Mouse (Mus musculus): ENCODE measurements around the gene Dynlt3. TPM values are rescaled to one million over a fixed set of nuclear protein-coding genes. Genes with fewer than 3 reads are reported as not detected.
"Not testable (repeated sequence)": the region's sequence is repeated elsewhere in the genome, so short reads cannot be mapped to it uniquely, and the experiment has no call there.

Gene Dynlt3
- total RNA-seq (2021), result 117 and 134 TPM in 2 replicates
- long read RNA-seq, experiment 1, transcript Dynlt3-201 (5 exons, 2,176 nt), result major isoform, 90 of 110 reads
- long read RNA-seq, experiment 1, partial matches to known transcripts, result 3 of 110 reads
- long read RNA-seq, experiment 1, other reads (novel, unspliced or antisense), result 17 of 110 reads
- long read RNA-seq, experiment 2, transcript Dynlt3-201 (5 exons, 2,176 nt), result major isoform, 66 of 78 reads
- long read RNA-seq, experiment 2, partial matches to known transcripts, result 1 of 78 reads
- long read RNA-seq, experiment 2, other reads (novel, unspliced or antisense), result 10 of 78 reads

DNA sequence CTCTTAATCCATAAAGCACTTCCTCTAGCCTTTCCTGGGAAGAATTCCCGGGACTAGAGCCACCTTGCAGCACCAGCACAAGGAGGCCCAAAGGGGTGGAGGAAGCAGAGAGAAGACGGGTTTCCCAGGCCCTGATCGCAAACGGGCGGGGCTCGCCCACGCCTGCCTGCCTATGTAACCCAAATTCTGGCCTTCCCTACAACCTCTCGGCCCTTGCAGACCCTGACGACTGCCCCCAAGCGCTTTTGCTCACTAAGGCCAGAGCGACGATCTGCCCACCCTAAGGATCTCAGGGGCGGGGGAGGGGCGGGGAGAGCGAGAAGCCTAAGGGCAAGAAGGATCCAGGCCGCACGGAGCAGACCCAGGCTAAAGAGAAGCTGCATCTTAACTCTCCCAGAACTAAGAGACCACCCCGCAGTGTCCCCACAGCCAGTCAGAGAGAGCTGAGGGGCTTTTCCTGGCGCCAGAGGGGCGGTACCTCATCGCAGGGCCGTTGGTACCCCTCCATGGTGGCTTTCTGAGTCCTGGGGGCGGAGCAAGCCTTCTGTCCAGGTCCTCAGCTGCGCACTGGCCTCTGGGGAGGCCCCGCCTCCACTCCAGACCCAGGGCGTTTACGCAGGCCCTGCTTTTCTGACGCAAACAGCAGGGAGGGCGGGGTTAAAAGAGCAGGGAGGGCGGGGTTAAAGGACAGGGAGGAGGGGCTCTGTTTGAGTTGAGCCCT is at the start of gene Dynlt3:
Gene Dynlt3 (minus strand): TSS at position 613 of the 721 bp plus-strand sequence.
- DNase-seq, result peak; percentile 90

DNA sequence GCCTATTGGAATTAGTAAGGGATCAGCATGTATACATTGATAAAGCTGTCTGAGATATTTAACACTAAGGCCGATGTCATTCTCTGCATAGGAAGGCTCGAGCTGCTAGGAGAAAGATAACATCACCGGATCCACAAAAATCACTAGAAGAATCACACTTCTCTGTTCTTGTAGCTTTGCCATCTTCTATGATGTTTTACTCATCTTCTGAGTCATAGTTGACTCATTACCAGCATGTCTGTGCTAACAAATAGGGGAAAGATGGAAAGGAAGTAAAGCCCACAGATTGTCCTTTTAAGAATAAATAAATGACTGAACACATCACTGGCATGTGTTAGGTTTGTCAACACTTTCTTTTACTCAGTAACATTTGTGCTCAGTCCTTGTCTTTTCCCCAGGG is 37.0 kb upstream of the Dynlt3 start:
- DNase-seq, result no peak

DNA sequence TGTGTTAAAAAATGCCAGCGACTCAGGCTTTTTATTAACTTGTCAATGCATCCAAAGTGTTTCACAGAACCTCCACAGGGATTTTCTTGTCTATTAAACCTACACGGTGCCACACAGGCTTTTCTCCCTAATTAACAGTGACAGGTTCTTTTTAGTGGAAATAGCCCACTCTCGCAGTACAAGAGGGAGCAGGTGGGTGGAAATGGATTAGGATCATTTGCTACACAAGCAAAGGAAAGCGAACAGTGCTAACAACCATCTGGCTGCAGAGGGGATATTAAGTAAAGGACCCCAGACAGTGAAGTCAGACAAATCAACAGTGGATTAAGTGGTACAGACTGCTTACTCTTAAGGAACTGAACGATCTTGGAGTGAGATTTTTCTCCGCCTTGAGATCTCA is 33.2 kb upstream of the Dynlt3 start:
- DNase-seq, result no peak

DNA sequence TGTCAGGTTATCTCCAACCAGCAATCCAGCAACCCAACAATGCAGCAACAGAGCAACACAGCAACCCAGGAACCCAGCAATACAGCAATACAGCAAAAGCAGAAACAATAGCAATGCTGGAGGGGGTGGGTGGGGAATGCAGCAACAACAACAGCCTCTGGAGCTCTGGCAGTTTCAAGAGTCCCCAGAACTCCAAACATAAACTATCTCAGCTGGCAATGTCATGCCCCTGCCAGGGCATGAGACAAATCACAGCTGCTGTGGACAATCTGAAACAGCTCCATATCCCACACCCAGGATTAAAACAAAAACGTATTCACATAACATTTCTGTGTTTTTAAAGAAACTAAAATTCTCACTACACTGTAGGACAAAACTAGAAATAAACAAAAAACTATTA is 9.2 kb upstream of the Dynlt3 start:
- no peak for DNase-seq

DNA sequence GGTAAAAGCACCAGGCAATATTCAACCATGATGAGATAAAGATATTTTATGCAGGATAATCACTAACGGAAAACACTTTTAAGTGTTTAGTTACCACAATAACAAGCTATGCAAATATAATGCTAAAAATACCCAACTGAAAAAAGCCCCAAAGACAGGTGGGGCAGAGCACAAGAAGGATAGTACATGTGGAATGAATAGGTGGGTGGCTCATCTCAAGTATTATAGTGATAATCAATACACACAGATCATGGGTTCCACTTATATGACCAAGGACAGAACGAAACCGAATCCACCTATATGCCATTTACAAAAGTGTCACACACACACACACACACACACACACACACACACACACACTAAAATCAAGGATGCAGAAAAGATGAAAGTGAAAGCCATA is 8.6 kb upstream of the Dynlt3 start:
- DNase-seq, result no peak

DNA sequence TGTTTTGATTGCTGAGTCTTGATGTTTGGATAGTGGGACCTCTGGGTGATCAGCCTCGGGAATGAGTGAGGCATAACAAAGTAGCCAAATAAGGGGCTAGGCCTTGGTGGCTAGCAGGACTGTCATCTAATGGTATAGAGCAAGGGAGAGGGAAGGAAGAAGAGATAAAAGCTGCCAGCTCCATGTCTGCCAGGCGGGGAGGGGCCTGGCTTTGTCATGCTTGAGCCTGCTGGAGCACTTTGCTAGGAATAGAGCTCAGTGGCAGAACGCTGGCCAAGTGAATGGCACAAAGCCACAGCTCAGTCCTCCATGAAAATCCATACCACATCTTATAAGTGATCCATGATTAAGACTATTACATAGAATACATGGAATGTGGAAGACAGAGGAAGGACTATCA is 10.0 kb downstream of the Dynlt3 start:
- no peak for DNase-seq

DNA sequence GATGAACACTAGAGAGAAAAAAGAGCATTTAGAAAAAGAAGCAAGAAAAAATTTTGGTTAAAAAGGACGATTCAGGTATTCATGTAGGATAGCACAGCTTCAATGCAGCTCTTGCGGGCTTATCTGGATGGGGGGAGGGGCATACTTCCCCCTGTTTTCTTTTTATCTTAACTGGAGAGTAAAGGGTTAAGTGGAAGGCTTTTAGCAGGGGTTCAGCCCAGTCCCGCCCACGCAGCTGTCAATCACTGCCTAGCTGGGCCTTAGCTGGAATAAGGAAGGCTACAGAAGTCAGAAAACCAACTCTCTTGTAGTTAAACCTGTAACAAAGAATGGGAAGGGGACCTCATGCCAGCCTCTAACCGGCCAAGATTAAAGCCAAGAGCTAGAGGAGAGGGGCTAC is 22.2 kb downstream of the Dynlt3 start:
- DNase-seq, result not testable (repeated sequence)

DNA sequence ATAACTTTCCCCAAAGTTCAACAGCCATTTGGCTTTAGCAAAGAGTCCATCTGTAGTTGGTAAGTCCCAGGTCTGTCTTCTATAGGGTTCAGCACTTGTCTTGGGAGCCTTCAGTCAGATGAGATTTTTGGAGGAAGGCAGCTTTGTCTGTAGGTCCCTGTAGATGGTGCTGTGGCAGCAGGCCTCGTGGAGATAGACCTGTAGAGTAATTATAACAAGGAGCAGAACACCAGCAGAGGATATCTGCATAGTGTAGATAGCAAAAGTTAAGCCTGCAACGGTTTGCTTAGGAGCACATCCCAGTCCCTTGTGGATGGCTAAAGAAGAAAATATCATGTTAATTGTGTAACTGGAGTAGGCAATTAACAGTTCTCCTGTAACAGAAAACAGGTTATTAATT is 22.7 kb downstream of the Dynlt3 start:
- DNase-seq, result not testable (repeated sequence)

Other genes starting within 250 kb of the Dynlt3 start
- 6.6 and 10.3 TPM in 2 replicates for gene Cybb, start 175.2 kb downstream of the Dynlt3 start, total RNA-seq (2021)
- gene H2al1o, start 90.6 kb downstream of the Dynlt3 start, total RNA-seq (2021), result not detected in 2 replicates
- not detected in 2 replicates for gene Hypm, start 183.9 kb upstream of the Dynlt3 start, total RNA-seq (2021)
- not detected in 2 replicates for gene H2al3, start 186.7 kb upstream of the Dynlt3 start, total RNA-seq (2021)
- 2.7 and 3.1 TPM in 2 replicates for gene Sytl5, start 222.6 kb upstream of the Dynlt3 start, total RNA-seq (2021)